Mouse (Mus musculus): ENCODE results near the gene Cxadr.

DNA sequence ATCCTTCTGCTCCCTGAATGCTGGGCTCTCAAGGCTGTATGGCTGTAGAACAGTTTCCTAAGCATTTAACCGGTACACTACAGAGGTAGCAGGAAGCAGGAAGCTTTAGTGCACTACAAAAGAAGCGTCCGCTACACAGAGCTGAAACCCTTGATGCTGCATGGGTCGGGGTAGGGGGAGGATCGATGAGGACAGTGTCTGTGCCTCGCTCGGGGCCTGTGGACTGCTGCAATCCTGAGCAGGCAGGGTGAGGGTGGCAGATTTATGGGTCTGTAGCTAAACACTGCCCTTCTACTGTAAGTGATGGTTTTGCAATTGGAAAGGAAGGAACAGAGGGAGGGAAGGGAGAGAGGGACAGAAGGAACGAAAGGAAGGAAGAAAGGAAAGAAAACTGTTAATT lies 35.9 kb downstream of the Cxadr start:
- TF ChIP-seq GATA1 (IDR thresholded peaks at IDR 0.05; ENCODE audit: borderline replicate concordance, low read length) (no peak), CTCF (IDR thresholded peaks at IDR 0.05; ENCODE audit: low read depth, low read length) (no peak)

Data from G1E (cell line).